Mouse (Mus musculus) MEL (cell line): ENCODE data around the gene Defb36. TPM values are rescaled to one million over a fixed set of nuclear protein-coding genes. Genes with fewer than 3 reads are reported as not detected.

Experiments
- DNase-seq: peaks from one replicate; pipeline ENCODE4 v3.0.0; 2011; ENCODE audit warnings: low read depth, low spot score
- H3K27ac ChIP-seq: 2 replicates; pipeline ENCODE4 v1.5.1; 2012; ENCODE audit warnings: low read depth, mild to moderate bottlenecking, control low read depth, low read length, moderate library complexity; ENCODE audit not compliant: control insufficient read depth
- H3K27me3 ChIP-seq, 2 experiments: fragments of 150-350 bp in 1 of 2; sonication (generic) in 1 of 2; 2 replicates each; pipeline ENCODE4 v1.6.1; 2012; ENCODE audit warnings: low read length in 2 of 2, mild to moderate bottlenecking in 2 of 2, improper control_type of control experiment in 1 of 2, moderate library complexity in 1 of 2; ENCODE audit not compliant: insufficient read depth in 2 of 2, control insufficient read depth in 1 of 2
- H3K36me3 ChIP-seq, 2 experiments: 2 replicates each; pipeline ENCODE4 v1.6.1; 2012 to 2014; ENCODE audit warnings: low read length in 2 of 2, improper control_type of control experiment in 1 of 2, inconsistent platforms in 1 of 2, mild to moderate bottlenecking in 1 of 2; ENCODE audit not compliant: insufficient read depth in 2 of 2, control insufficient read depth in 1 of 2
- H3K4me1 ChIP-seq, 2 experiments: fragments of 150-350 bp in 1 of 2; sonication (generic) in 1 of 2; 2 replicates each; pipeline ENCODE4 v1.6.1; 2012; ENCODE audit warnings: low read length in 2 of 2, improper control_type of control experiment in 1 of 2, mild to moderate bottlenecking in 1 of 2; ENCODE audit not compliant: insufficient read depth in 2 of 2, control insufficient read depth in 1 of 2
- H3K4me3 ChIP-seq, 2 experiments: fragments of 150-350 bp in 1 of 2; sonication (generic) in 1 of 2; 2 replicates each; pipeline ENCODE4 v1.5.1; 2012; ENCODE audit warnings: low read depth in 2 of 2, low read length in 2 of 2, mild to moderate bottlenecking in 2 of 2, moderate library complexity in 2 of 2, control low read depth in 1 of 2, improper control_type of control experiment in 1 of 2; ENCODE audit not compliant: control insufficient read depth in 1 of 2, insufficient read depth in 1 of 2
- H3K79me2 ChIP-seq: 2 replicates; pipeline ENCODE4 v1.6.1; 2012; ENCODE audit warnings: mild to moderate bottlenecking, low read length, moderate library complexity; ENCODE audit not compliant: control insufficient read depth, poor library complexity, insufficient read depth
- H3K9ac ChIP-seq: 2 replicates; pipeline ENCODE4 v1.6.1; 2012; ENCODE audit warnings: low read depth, mild to moderate bottlenecking, control low read depth, low read length, moderate library complexity; ENCODE audit not compliant: control insufficient read depth, poor library complexity, severe bottlenecking
- H3K9me3 ChIP-seq: fragments of 150-350 bp; sonication (generic); replicated peaks from 2 replicates; pipeline ENCODE4 v1.6.1; 2012; ENCODE audit warnings: mild to moderate bottlenecking, low read length, improper control_type of control experiment, moderate library complexity; ENCODE audit not compliant: insufficient read depth
- BHLHE40 ChIP-seq: IDR thresholded peaks from 2 replicates; pipeline ENCODE4 v1.6.1; 2012; ENCODE audit warnings: low read depth, mild to moderate bottlenecking, inconsistent platforms, low read length, improper control_type of control experiment, borderline replicate concordance
- CHD1 ChIP-seq: IDR thresholded peaks from 2 replicates; pipeline ENCODE4 v1.6.1; 2012; ENCODE audit warnings: low read depth, mild to moderate bottlenecking, inconsistent platforms, low read length, improper control_type of control experiment
- CHD2 ChIP-seq: IDR thresholded peaks from 2 replicates; pipeline ENCODE4 v1.6.1; 2011; ENCODE audit warnings: low read length, improper control_type of control experiment
- ELF1 ChIP-seq: IDR thresholded peaks from 2 replicates; pipeline ENCODE4 v1.6.1; 2014; ENCODE audit warnings: low read depth, mild to moderate bottlenecking, inconsistent platforms, low read length, improper control_type of control experiment, moderate library complexity
- ETS1 ChIP-seq: IDR thresholded peaks from 2 replicates; pipeline ENCODE4 v1.6.1; 2012; ENCODE audit warnings: low read depth, mild to moderate bottlenecking, inconsistent platforms, low read length, improper control_type of control experiment, moderate library complexity
- GABPA ChIP-seq: IDR thresholded peaks from 2 replicates; pipeline ENCODE4 v1.6.1; 2012; ENCODE audit warnings: low read depth, mild to moderate bottlenecking, inconsistent platforms, low read length, improper control_type of control experiment, moderate library complexity
- GATA1 ChIP-seq: IDR thresholded peaks from 2 replicates; pipeline ENCODE4 v1.6.1; 2011; ENCODE audit warnings: low read depth, low read length, improper control_type of control experiment
- JUND ChIP-seq: IDR thresholded peaks from 2 replicates; pipeline ENCODE4 v1.6.1; 2011; ENCODE audit warnings: low read depth, mild to moderate bottlenecking, improper control_type of control experiment, low read length
- KAT2A ChIP-seq: conservative IDR thresholded peaks from 2 replicates; pipeline ENCODE4 v1.6.1; 2012; ENCODE audit warnings: low read depth, low read length, improper control_type of control experiment, inconsistent platforms
- MAFK ChIP-seq: IDR thresholded peaks from 2 replicates; pipeline ENCODE4 v1.6.1; 2011; ENCODE audit warnings: low read depth, mild to moderate bottlenecking, low read length, improper control_type of control experiment, borderline replicate concordance
- MAX ChIP-seq: IDR thresholded peaks from 2 replicates; pipeline ENCODE4 v1.6.1; 2011; ENCODE audit warnings: low read length, improper control_type of control experiment
- MAZ ChIP-seq: IDR thresholded peaks from 2 replicates; pipeline ENCODE4 v1.6.1; 2012; ENCODE audit warnings: low read depth, mild to moderate bottlenecking, inconsistent platforms, low read length, improper control_type of control experiment
- MEF2A ChIP-seq: IDR thresholded peaks from 2 replicates; pipeline ENCODE4 v1.6.1; 2014; ENCODE audit warnings: low read depth, mild to moderate bottlenecking, inconsistent platforms, low read length, improper control_type of control experiment; ENCODE audit not compliant: poor library complexity, insufficient replicate concordance, severe bottlenecking; ENCODE audit errors: extremely low read depth
- MXI1 ChIP-seq: IDR thresholded peaks from 2 replicates; pipeline ENCODE4 v1.6.1; 2011; ENCODE audit warnings: mild to moderate bottlenecking, low read depth, low read length, improper control_type of control experiment
- NRF1 ChIP-seq: IDR thresholded peaks from 2 replicates; pipeline ENCODE4 v1.6.1; 2014; ENCODE audit warnings: low read depth, mild to moderate bottlenecking, inconsistent platforms, low read length, improper control_type of control experiment, moderate library complexity; ENCODE audit not compliant: poor library complexity, insufficient read depth, severe bottlenecking
- POLR2A ChIP-seq, 2 experiments: IDR thresholded peaks; 2 replicates each; pipeline ENCODE4 v1.6.1; 2011 to 2012; ENCODE audit warnings: low read length in 2 of 2, mild to moderate bottlenecking in 2 of 2, control low read depth in 1 of 2, improper control_type of control experiment in 1 of 2, low read depth in 1 of 2, moderate library complexity in 1 of 2; ENCODE audit not compliant: control insufficient read depth in 1 of 2, insufficient read depth in 1 of 2, poor library complexity in 1 of 2
- POLR2AphosphoS2 ChIP-seq: IDR thresholded peaks from 2 replicates; pipeline ENCODE4 v1.6.1; 2011; ENCODE audit warnings: low read length, improper control_type of control experiment
- RAD21 ChIP-seq: IDR thresholded peaks from 2 replicates; pipeline ENCODE4 v1.6.1; 2011; ENCODE audit warnings: mild to moderate bottlenecking, low read depth, low read length, improper control_type of control experiment
- RCOR1 ChIP-seq: IDR thresholded peaks from 2 replicates; pipeline ENCODE4 v1.6.1; 2012; ENCODE audit warnings: low read depth, mild to moderate bottlenecking, inconsistent platforms, low read length, improper control_type of control experiment
- SIN3A ChIP-seq: IDR thresholded peaks from 2 replicates; pipeline ENCODE4 v1.6.1; 2012; ENCODE audit warnings: low read length, improper control_type of control experiment, inconsistent platforms
- SMC3 ChIP-seq: IDR thresholded peaks from 2 replicates; pipeline ENCODE4 v1.6.1; 2011; ENCODE audit warnings: low read depth, low read length, improper control_type of control experiment
- TAL1 ChIP-seq: IDR thresholded peaks from 2 replicates; pipeline ENCODE4 v1.6.1; 2012; ENCODE audit warnings: mild to moderate bottlenecking, inconsistent platforms, low read length, moderate library complexity, mixed read lengths
- TBP ChIP-seq: IDR thresholded peaks from 2 replicates; pipeline ENCODE4 v1.8.0; 2011; ENCODE audit warnings: low read depth, low read length, improper control_type of control experiment
- TCF12 ChIP-seq: IDR thresholded peaks from 2 replicates; pipeline ENCODE4 v1.6.1; 2014; ENCODE audit warnings: low read depth, mild to moderate bottlenecking, inconsistent platforms, low read length, improper control_type of control experiment, moderate library complexity
- USF1 ChIP-seq: IDR thresholded peaks from 2 replicates; pipeline ENCODE4 v1.6.1; 2014; ENCODE audit warnings: low read depth, mild to moderate bottlenecking, inconsistent platforms, low read length, improper control_type of control experiment, moderate library complexity
- USF2 ChIP-seq, 2 experiments: IDR thresholded peaks; 2 replicates each; pipeline ENCODE4 v1.6.1; 2011 to 2012; ENCODE audit warnings: improper control_type of control experiment in 2 of 2, low read length in 2 of 2, borderline replicate concordance in 1 of 2, inconsistent platforms in 1 of 2, low read depth in 1 of 2, mild to moderate bottlenecking in 1 of 2; ENCODE audit not compliant: insufficient read depth in 1 of 2
- ZC3H11A ChIP-seq: IDR thresholded peaks from 2 replicates; pipeline ENCODE4 v1.6.1; 2012; ENCODE audit warnings: low read depth, mild to moderate bottlenecking, inconsistent platforms, low read length, improper control_type of control experiment
- ZMIZ1 ChIP-seq: IDR thresholded peaks from 2 replicates; pipeline ENCODE4 v1.6.1; 2012; ENCODE audit warnings: low read depth, mild to moderate bottlenecking, inconsistent platforms, low read length, improper control_type of control experiment, moderate library complexity
- ZNF384 ChIP-seq: IDR thresholded peaks from 2 replicates; pipeline ENCODE4 v1.6.1; 2012; ENCODE audit warnings: low read depth, mild to moderate bottlenecking, inconsistent platforms, low read length, improper control_type of control experiment
- polyA plus RNA-seq, 2 experiments: library from polyadenylated mRNA; stranded (reverse) in 1 of 2; unstranded in 1 of 2; fragments of >175 nt in 1 of 2; fragments of >200 nt in 1 of 2; gene quantifications; 2 replicates each; pipeline versions ENCODE4 v1.2.1 to v1.2.4; 2012; ENCODE audit warnings: low replicate concordance in 2 of 2, low read depth in 1 of 2; ENCODE audit not compliant: insufficient read length in 2 of 2, insufficient read depth in 1 of 2, missing spikeins in 1 of 2
- total RNA-seq: library from RNA; depleted of rRNA; stranded (reverse); fragments of 300-350 nt; gene quantifications from 2 replicates; pipeline ENCODE4 v1.2.3, GENCODE M21; 2012

The Defb36 gene
- total and polyA plus RNA-seq, 3 experiments: not detected

DNA sequence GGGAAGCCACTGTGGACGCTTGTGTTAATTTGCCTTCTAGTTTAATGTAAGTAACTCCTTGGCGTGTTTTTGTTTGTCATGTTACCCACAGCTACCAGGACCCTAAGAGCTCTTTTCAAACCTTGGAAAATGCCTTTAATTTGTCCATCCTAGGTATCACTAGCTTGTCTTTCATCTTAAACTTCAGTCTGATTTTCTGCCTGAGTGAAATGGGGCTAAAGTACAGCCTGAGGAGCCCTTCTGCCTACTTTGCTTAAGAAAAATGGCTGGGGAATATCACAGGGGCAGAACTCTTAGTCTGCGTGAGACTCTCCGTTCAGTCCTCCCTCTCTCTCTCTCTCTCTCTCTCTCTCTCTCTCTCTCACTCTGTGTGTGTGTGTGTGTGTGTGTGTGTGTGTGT is 34.2 kb upstream of the Defb36 start:
- TF ChIP-seq MAFK (no peak), ZNF384 (no peak), GATA1 (no peak), MAZ (no peak), MEF2A (no peak), CHD2 (no peak), TAL1 (no peak), MXI1 (no peak), GABPA (no peak), NRF1 (no peak), SMC3 (no peak), MAX (no peak), RCOR1 (no peak), ELF1 (no peak), ZC3H11A (no peak), SIN3A (no peak)

GRCm38 (mm10) chr2:152570313-152570712 is 33.8 kb upstream of the Defb36 start:
- Histone ChIP-seq H3K4me1 (no peaks in the 10 kb centered on the region), H3K27ac (no peak overlapping the region), H3K36me3 (no peaks in the 10 kb centered on the region), H3K9me3 (no peaks in the 10 kb centered on the region), H3K4me3 (no peak overlapping the region)
- TF ChIP-seq BHLHE40 (no peak), USF1 (no peak), TCF12 (no peak), MXI1 (no peak), SMC3 (no peak), RCOR1 (no peak), JUND (no peak), CHD1 (no peak), ETS1 (no peak), ZMIZ1 (no peak), KAT2A (no peak), USF2 (IDR thresholded peaks at IDR 0.05; ENCODE audit: borderline replicate concordance in 1 of 2, insufficient read depth in 1 of 2, low read depth in 1 of 2, low read length in 2 of 2) (no peak), MAFK (no peak), POLR2AphosphoS2 (no peak), TBP (no peak), MEF2A (no peak), GABPA (no peak), RAD21 (no peak), POLR2A (IDR thresholded peaks at IDR 0.05; ENCODE audit: control insufficient read depth in 1 of 2, insufficient read depth in 1 of 2, low read depth in 1 of 2, low read length in 2 of 2, poor library complexity in 1 of 2) (no peak)
- TF ChIP-seq, all 39 proteins: peak for 0
- Histone ChIP-seq H3K79me2 (no peaks in the 10 kb centered on the region), H3K27me3 (peaks cover 10 to 11% of the 10 kb centered on the region in 2 experiments), H3K9ac (no peak overlapping the region)
- DNase-seq: no peak

More for the DNA sequence above, 34.2 kb upstream of the Defb36 start:
- H3K4me1 ChIP-seq: no peaks in the 10 kb centered on the region
- H3K27me3 ChIP-seq: peaks cover 11 to 12% of the 10 kb centered on the region in 2 experiments
- no peak for DNase-seq
- no peak overlapping the region for H3K9ac ChIP-seq
- no peak overlapping the region for H3K27ac ChIP-seq
- H3K9me3 ChIP-seq: no peaks in the 10 kb centered on the region
- H3K4me3 ChIP-seq: no peak overlapping the region
- H3K36me3 ChIP-seq: no peaks in the 10 kb centered on the region
- H3K79me2 ChIP-seq: no peaks in the 10 kb centered on the region
